Mouse (Mus musculus): ENCODE results near the gene Tmem210. TPM values are rescaled to one million over a fixed set of nuclear protein-coding genes. Genes with fewer than 3 reads are reported as not detected.

The Tmem210 gene
- total RNA-seq, 1 experiment: not detected

- peaks cover 4% of the 10 kb centered on the region; the same call in 1 of the 2 replicates for H3K36me3 ChIP-seq (ENCODE audit: control insufficient read depth, insufficient read depth, low read length, poor library complexity, severe bottlenecking)
- peaks cover 10 to 35% of the 10 kb centered on the region in 2 experiments for H3K4me1 ChIP-seq (ENCODE audit: control insufficient read depth in 2 of 2, insufficient read depth in 2 of 2, low read length in 2 of 2, poor library complexity in 1 of 2)
- H3K9ac ChIP-seq (ENCODE audit: insufficient read depth, low read depth, low read length, poor library complexity, severe bottlenecking): no peak overlapping the region
- in situ Hi-C loops (cut with MboI; ENCODE audit: low sequenced_read_pairs in 2 of 2, unreplicated experiment in 2 of 2): no loop called here
- DNase-seq (ENCODE audit: low read depth, low spot score): no peak
- no peak overlapping the region for H3K27ac ChIP-seq (ENCODE audit: insufficient read depth, low read depth, low read length, poor library complexity, severe bottlenecking)
- TF ChIP-seq CHD2 (IDR thresholded peaks at IDR 0.05; ENCODE audit: low read depth, low read length) (no peak), ZNF384 (IDR thresholded peaks at IDR 0.05; ENCODE audit: low read depth, low read length) (no peak), HCFC1 (IDR thresholded peaks at IDR 0.05; ENCODE audit: borderline replicate concordance, insufficient read depth, low read length) (no peak), ZC3H11A (IDR thresholded peaks at IDR 0.05; ENCODE audit: borderline replicate concordance, low read depth, low read length) (no peak), MAFK (IDR thresholded peaks at IDR 0.05; ENCODE audit: insufficient read depth, low read depth, low read length) (no peak)
- H3K9me3 ChIP-seq (ENCODE audit: control insufficient read depth, insufficient read depth, low read depth, low read length): no peaks in the 10 kb centered on the region
- H3K4me3 ChIP-seq (ENCODE audit: insufficient read depth in 1 of 2, low read depth in 1 of 2, low read length in 2 of 2, poor library complexity in 1 of 2, severe bottlenecking in 1 of 2): peak overlapping the region; percentile 9 to 83
These were observed 46.5 kb upstream of the Tmem210 start for GRCm38 (mm10) chr2:25241438-25241775.

GRCm38 (mm10) chr2:25242101-25242506, 45.8 kb upstream of the Tmem210 start, which contains the start of the genes Rnf208 and Cysrt1:
Rnf208 (plus strand) TSS chr2:25242255.
Cysrt1 (minus strand) TSS chr2:25242452.
- H3K36me3 ChIP-seq (ENCODE audit: control insufficient read depth, insufficient read depth, low read length, poor library complexity, severe bottlenecking): peaks cover 7% of the 10 kb centered on the region; the same call in 1 of the 2 replicates
- H3K9me3 ChIP-seq (ENCODE audit: control insufficient read depth, insufficient read depth, low read depth, low read length): no peaks in the 10 kb centered on the region
- TF ChIP-seq ZNF384 (IDR thresholded peaks at IDR 0.05; ENCODE audit: low read depth, low read length) (no peak), MAFK (IDR thresholded peaks at IDR 0.05; ENCODE audit: insufficient read depth, low read depth, low read length) (no peak), HCFC1 (IDR thresholded peaks at IDR 0.05; ENCODE audit: borderline replicate concordance, insufficient read depth, low read length) (no peak), CHD2 (IDR thresholded peaks at IDR 0.05; ENCODE audit: low read depth, low read length) (no peak), ZC3H11A (IDR thresholded peaks at IDR 0.05; ENCODE audit: borderline replicate concordance, low read depth, low read length) (no peak)
- no peak for DNase-seq (ENCODE audit: low read depth, low spot score)
- peaks cover 8 to 30% of the 10 kb centered on the region in 2 experiments; a peak in 3 of 4 replicates for H3K4me1 ChIP-seq (ENCODE audit: control insufficient read depth in 2 of 2, insufficient read depth in 2 of 2, low read length in 2 of 2, poor library complexity in 1 of 2)
- in situ Hi-C loops (cut with MboI; ENCODE audit: low sequenced_read_pairs in 2 of 2, unreplicated experiment in 2 of 2): no loop called here
- H3K4me3 ChIP-seq (ENCODE audit: insufficient read depth in 1 of 2, low read depth in 1 of 2, low read length in 2 of 2, poor library complexity in 1 of 2, severe bottlenecking in 1 of 2): peak within 1 kb of the TSS; percentile 78 to 83
- H3K27ac ChIP-seq (ENCODE audit: insufficient read depth, low read depth, low read length, poor library complexity, severe bottlenecking): no peak within 1 kb of the TSS; the same call in 1 of the 2 replicates
- H3K9ac ChIP-seq (ENCODE audit: insufficient read depth, low read depth, low read length, poor library complexity, severe bottlenecking): peak within 1 kb of the TSS; percentile 82

- TF ChIP-seq ZNF384 (IDR thresholded peaks at IDR 0.05; ENCODE audit: low read depth, low read length) (no peak), ZC3H11A (IDR thresholded peaks at IDR 0.05; ENCODE audit: borderline replicate concordance, low read depth, low read length) (no peak), HCFC1 (IDR thresholded peaks at IDR 0.05; ENCODE audit: borderline replicate concordance, insufficient read depth, low read length) (no peak), CHD2 (IDR thresholded peaks at IDR 0.05; ENCODE audit: low read depth, low read length) (no peak), MAFK (IDR thresholded peaks at IDR 0.05; ENCODE audit: insufficient read depth, low read depth, low read length) (no peak)
- no peak overlapping the region for H3K4me3 ChIP-seq (ENCODE audit: insufficient read depth in 1 of 2, low read depth in 1 of 2, low read length in 2 of 2, poor library complexity in 1 of 2, severe bottlenecking in 1 of 2)
- peaks cover 8 to 23% of the 10 kb centered on the region in 2 experiments; a peak in 3 of 4 replicates for H3K4me1 ChIP-seq (ENCODE audit: control insufficient read depth in 2 of 2, insufficient read depth in 2 of 2, low read length in 2 of 2, poor library complexity in 1 of 2)
- peaks cover 19% of the 10 kb centered on the region for H3K36me3 ChIP-seq (ENCODE audit: control insufficient read depth, insufficient read depth, low read length, poor library complexity, severe bottlenecking)
- H3K27ac ChIP-seq (ENCODE audit: insufficient read depth, low read depth, low read length, poor library complexity, severe bottlenecking): no peak overlapping the region
- no peak for DNase-seq (ENCODE audit: low read depth, low spot score)
- no peak overlapping the region for H3K9ac ChIP-seq (ENCODE audit: insufficient read depth, low read depth, low read length, poor library complexity, severe bottlenecking)
- H3K9me3 ChIP-seq (ENCODE audit: control insufficient read depth, insufficient read depth, low read depth, low read length): no peaks in the 10 kb centered on the region
- in situ Hi-C loops (cut with MboI; ENCODE audit: low sequenced_read_pairs in 2 of 2, unreplicated experiment in 2 of 2): no loop called here
These were observed 44.6 kb upstream of the Tmem210 start for GRCm38 (mm10) chr2:25243342-25243741.

- Histone ChIP-seq H3K9ac (ENCODE audit: insufficient read depth, low read depth, low read length, poor library complexity, severe bottlenecking) (no peak overlapping the region), H3K4me3 (ENCODE audit: insufficient read depth in 1 of 2, low read depth in 1 of 2, low read length in 2 of 2, poor library complexity in 1 of 2, severe bottlenecking in 1 of 2) (no peak overlapping the region), H3K4me1 (ENCODE audit: control insufficient read depth in 2 of 2, insufficient read depth in 2 of 2, low read length in 2 of 2, poor library complexity in 1 of 2) (peaks cover 8 to 21% of the 10 kb centered on the region in 2 experiments; a peak in 3 of 4 replicates), H3K36me3 (ENCODE audit: control insufficient read depth, insufficient read depth, low read length, poor library complexity, severe bottlenecking) (peaks cover 25% of the 10 kb centered on the region), H3K27ac (ENCODE audit: insufficient read depth, low read depth, low read length, poor library complexity, severe bottlenecking) (no peak overlapping the region), H3K9me3 (ENCODE audit: control insufficient read depth, insufficient read depth, low read depth, low read length) (no peaks in the 10 kb centered on the region)
- TF ChIP-seq MAFK (IDR thresholded peaks at IDR 0.05; ENCODE audit: insufficient read depth, low read depth, low read length) (no peak), CHD2 (IDR thresholded peaks at IDR 0.05; ENCODE audit: low read depth, low read length) (no peak), ZNF384 (IDR thresholded peaks at IDR 0.05; ENCODE audit: low read depth, low read length) (no peak), HCFC1 (IDR thresholded peaks at IDR 0.05; ENCODE audit: borderline replicate concordance, insufficient read depth, low read length) (no peak), ZC3H11A (IDR thresholded peaks at IDR 0.05; ENCODE audit: borderline replicate concordance, low read depth, low read length) (no peak)
- in situ Hi-C loops (cut with MboI; ENCODE audit: low sequenced_read_pairs in 2 of 2, unreplicated experiment in 2 of 2): no loop called here
- no peak for DNase-seq (ENCODE audit: low read depth, low spot score)
These were observed 43.8 kb upstream of the Tmem210 start for GRCm38 (mm10) chr2:25244144-25244543.
